Comparison of ENCODE assay signal across 8 mouse cellular contexts in genomic region chr15:93089347-93089746, GRCm38 (mm10).
DNase-seq lines count a peak whose midpoint lies in the region; ATAC-seq and TF ChIP-seq lines count a peak whose summit lies in the region.

No protein-coding gene starts in this region.

- no peak overlapping the region for H3K9ac ChIP-seq in lung, embryonic 14.5 days

- WGBS in thymus, adult 2 months, result 37% methylated on average over 13 of the region's 13 CpGs
- WGBS in lung, embryonic 14.5 days, result 19% methylated on average over 13 of the region's 13 CpGs

- H3K27ac ChIP-seq in thymus, adult 2 months (ENCODE audit: control insufficient read depth, insufficient read depth, low read length), result no peak overlapping the region
- H3K27ac ChIP-seq in lung, embryonic 14.5 days (ENCODE audit: low read depth), result no peak overlapping the region

- no peaks in the 10 kb centered on the region for H3K4me1 ChIP-seq in thymus, adult 2 months (replicated peaks; ENCODE audit: control insufficient read depth, insufficient read depth, low read length)
- H3K4me1 ChIP-seq in lung, embryonic 14.5 days (ENCODE audit: insufficient read depth), result no peaks in the 10 kb centered on the region

- no peaks in the 10 kb centered on the region for H3K9me3 ChIP-seq in lung, embryonic 14.5 days (ENCODE audit: low read depth, low read length)

- H3K4me3 ChIP-seq in thymus, adult 2 months (ENCODE audit: control insufficient read depth, insufficient read depth, low read length), result no peak overlapping the region
- H3K4me3 ChIP-seq in lung, embryonic 14.5 days (ENCODE audit: low read depth, low read length), result no peak overlapping the region

- DNase-seq in thymus, adult 2 months, result peak; percentile 34
- DNase-seq in thymus, adult 18-20 months, result no peak
- DNase-seq in cerebellum, adult 18-20 months, result peak; percentile 37 to 47
- DNase-seq in frontal cortex, postnatal 25 days (ENCODE audit: low spot score in 2 of 2), result peak; percentile 41
- DNase-seq in kidney, postnatal 4 days, result peak; percentile 82
- DNase-seq in lung, embryonic 14.5 days, result peak; percentile 71
- DNase-seq in right cerebral cortex, postnatal 4 days, result peak; percentile 75

- TF ChIP-seq CTCF in thymus, adult 2 months (IDR thresholded peaks at IDR 0.05; ENCODE audit: borderline replicate concordance, control insufficient read depth, extremely low read depth, insufficient read depth, low read length, poor library complexity), result peak; percentile 70; the same call in 1 of the 2 replicates
- TF ChIP-seq CTCF in lung, embryonic 14.5 days (IDR thresholded peaks at IDR 0.05; ENCODE audit: low read depth), result peak; percentile 72

- no peaks in the 10 kb centered on the region for H3K36me3 ChIP-seq in thymus, adult 2 months (ENCODE audit: control insufficient read depth, insufficient read depth, low read length)
- H3K36me3 ChIP-seq in lung, embryonic 14.5 days (ENCODE audit: insufficient read depth), result no peaks in the 10 kb centered on the region

- no peak overlapping the region for H3K4me2 ChIP-seq in lung, embryonic 14.5 days

- H3K27me3 ChIP-seq in thymus, adult 2 months (ENCODE audit: control insufficient read depth, insufficient read depth, low read length), result no peaks in the 10 kb centered on the region
- no peaks in the 10 kb centered on the region for H3K27me3 ChIP-seq in lung, embryonic 14.5 days (ENCODE audit: insufficient read depth, low read length)

- no peak for TF ChIP-seq POLR2A in thymus, adult 2 months (IDR thresholded peaks at IDR 0.05; ENCODE audit: control insufficient read depth, extremely low read depth, insufficient read depth, low read length, poor library complexity)

- ATAC-seq in lung, embryonic 14.5 days (ENCODE audit: insufficient read depth), result peak; percentile 17; the same call in 1 of the 2 replicates
- no peak for ATAC-seq in erythroid progenitor cell, adult 5-6 weeks (replicated peaks; ENCODE audit: low FRiP score, poor library complexity, severe bottlenecking)

Comparison
In these comparisons a context has a peak if more than half of its experiments do, and no peak if none do; other contexts are left out.
1. DNase-seq: peak in thymus, adult 2 months (single experiment), cerebellum, adult 18-20 months (2 of 2), frontal cortex, postnatal 25 days (2 of 2), kidney, postnatal 4 days (2 of 2), lung, embryonic 14.5 days (single experiment) and right cerebral cortex, postnatal 4 days (single experiment); none in thymus, adult 18-20 months (0 of 2).